Mouse (Mus musculus) heart, adult 11 months (tissue): ENCODE results near the gene Faap20.
"Not testable (repeated sequence)": the region's sequence is repeated elsewhere in the genome, so short reads cannot be mapped to it uniquely, and the experiment has no call there.

ENCODE experiments used
- DNase-seq: peaks from one replicate; pipeline ENCODE4 v3.0.0; 2022

Faap20 gene

GRCm38 (mm10) chr4:155221106-155221505 lies 28.5 kb upstream of the Faap20 start:
- peak; percentile 91 for DNase-seq

DNA sequence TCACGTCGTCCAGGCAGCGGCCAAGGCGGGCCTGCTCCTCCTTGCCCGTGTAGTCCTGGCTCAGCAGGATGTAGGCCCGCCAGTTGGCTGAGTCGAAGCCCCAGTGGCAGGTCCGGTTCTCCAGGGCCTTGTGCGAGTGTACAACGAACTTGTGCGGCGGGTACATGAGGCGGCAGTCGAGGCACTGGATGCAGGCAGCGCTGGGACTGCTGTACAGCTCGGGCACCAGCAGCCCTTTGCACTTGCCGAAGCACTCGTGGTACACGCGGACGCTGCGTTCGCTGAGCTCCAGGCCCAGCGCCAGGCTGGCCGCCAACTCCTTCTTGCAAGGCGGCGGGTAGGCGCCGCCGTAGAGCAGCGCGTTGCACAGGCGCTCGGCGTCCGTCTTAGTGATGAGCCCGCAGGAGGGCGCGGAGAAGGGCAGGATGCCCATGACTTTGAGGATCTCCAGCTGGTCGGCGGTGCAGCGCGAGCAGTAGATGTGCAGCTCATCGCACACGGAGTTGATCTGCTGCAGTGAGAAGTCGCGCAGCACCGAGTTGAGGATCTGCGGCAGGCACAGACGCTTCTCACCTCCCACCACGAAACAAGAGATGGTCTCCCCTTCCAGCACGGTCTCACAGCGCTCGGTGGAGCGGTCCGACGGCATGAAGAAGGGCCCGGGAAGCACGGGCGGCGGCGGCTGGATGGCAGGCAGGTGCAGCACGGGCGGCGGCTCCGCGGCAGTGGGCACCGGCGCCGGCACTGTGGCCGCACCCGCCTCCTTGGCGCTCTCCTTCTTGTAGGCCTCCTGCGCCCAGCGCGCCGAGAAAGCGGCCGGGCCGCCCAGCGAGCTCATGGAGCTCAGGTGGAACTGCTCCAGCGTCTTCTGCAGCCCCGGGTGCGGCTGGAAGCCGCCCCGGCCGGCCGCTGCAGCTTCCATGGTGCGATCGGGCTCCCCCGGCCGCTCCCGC lies 27.7 kb upstream of the Faap20 start:
- DNase-seq, result peak; percentile 97

GRCm38 (mm10) chr4:155222552-155222840 lies 27.1 kb upstream of the Faap20 start, which contains the start of gene Ski:
TSS of gene Ski (minus strand) at chr4:155222592.
- no peak for DNase-seq

DNA sequence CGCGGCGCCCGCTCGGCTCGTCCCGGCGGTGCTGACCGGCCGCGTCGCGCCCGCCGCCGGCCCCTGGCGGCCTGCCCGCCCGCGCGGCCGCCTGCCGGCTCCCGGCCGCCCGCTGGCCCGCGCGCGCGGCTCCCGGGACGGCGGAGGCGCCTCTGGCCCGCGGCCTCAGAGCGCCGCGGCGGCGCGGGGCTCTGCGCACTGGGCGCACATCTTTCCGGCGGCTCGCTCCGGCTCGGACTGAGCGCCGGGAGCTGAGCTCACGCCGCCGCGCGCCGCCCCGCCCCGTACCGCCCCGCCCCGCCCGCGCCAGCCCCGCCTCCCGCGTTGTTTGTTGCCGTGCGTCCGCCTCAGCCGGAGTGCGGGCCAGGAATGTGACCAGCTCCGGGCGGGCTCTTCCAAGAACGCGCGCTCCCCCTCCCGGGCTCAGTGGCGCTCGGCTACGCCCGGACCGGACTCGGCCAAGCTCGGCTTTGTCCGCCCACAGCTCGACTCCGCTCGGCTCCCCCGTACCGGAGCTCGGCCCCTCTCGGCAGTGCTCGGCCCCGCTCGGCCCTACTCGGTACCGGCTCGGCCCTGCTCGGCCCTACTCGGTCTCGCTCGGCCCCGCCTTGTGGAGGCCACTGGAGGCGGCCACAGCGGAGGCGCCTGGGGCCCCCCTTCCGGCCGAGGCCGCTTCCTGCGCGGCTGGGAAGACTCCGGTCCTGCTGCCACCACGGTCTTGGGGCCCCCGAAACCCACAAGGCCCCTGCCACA lies 26.6 kb upstream of the Faap20 start:
- peak; percentile 100 for DNase-seq

DNA sequence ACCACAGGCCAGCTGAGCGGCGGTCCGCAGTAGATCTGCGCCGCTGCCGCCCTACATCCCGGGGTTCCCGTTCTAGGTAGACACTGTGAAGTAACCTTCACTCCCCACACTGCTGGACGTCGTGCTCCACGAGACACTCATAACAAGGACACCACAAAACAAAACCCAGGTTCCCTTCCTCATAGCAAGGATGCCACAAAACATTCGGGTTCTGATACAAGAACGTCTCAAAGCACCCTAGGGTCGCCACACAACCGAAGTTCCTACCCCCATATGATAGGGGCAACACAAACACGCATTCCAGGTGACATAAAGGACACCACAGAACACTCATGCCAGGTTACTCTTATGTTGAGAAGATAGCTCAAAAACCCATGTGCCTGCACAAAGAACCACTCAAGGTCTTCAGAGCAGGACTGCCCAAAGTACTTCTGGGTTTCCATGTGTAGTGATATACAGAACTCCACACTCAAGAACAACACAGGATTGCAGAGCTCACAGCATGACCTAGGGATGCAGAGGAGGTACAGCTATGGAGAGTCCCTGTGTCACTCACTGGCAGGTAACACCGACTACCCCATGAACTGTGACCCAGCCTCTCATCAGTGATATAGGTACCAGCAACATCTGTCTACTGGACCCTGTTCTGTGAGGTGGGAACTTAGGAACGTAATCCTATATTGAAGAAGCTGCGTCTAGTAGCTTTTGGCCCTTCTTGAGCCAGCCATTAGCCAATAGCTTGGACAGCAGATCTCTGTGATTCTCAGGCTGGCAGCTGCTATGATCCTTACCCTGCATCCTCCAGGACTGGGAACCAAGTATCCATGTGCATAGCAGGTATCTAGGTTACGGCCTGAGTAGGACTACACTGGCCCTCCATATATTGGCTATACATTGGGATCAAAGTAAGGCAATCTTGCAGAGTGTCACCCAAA lies 25.7 kb upstream of the Faap20 start:
- DNase-seq, result peak; percentile 94

DNA sequence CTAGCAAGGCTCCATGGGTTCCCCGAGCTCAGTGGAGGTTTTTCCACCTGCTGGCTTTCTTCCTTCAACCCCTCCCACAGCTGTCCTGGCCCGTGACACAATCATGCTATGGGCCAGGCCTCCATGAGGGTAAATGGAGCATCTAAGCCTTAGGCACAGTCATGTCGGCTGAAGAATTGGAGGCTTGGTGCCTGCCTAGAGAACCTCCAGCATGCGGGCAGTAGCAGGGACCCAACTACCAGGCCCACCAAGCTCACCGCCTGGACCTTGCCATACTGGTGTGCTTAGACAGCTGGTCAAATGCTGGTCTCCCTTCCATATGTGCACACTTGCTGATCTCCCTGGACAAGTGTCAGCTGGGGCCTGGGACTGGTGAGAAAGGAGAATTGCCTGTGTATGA lies 23.7 kb upstream of the Faap20 start:
- peak; percentile 92 for DNase-seq

DNA sequence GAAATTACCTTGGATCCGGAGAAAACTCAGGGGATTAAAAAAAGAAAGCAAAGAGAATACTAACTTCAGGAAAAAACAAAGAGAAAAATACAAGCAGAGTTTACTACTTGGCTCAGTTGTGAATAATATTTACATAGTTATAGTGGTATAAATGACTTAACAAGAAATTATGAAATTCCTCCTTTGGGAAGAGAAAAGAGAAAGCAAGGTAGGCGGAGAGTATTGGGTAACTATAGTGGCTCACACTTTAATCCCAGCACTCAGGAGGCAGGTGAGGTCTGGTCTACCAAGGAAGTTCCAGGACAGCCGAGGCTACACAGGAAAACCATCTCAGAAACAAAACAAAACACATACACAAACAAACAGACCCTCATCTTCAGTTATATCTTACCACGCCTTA lies 21.6 kb upstream of the Faap20 start:
- no peak for DNase-seq

GRCm38 (mm10) chr4:155228461-155228860 lies 21.1 kb upstream of the Faap20 start:
- no peak for DNase-seq

DNA sequence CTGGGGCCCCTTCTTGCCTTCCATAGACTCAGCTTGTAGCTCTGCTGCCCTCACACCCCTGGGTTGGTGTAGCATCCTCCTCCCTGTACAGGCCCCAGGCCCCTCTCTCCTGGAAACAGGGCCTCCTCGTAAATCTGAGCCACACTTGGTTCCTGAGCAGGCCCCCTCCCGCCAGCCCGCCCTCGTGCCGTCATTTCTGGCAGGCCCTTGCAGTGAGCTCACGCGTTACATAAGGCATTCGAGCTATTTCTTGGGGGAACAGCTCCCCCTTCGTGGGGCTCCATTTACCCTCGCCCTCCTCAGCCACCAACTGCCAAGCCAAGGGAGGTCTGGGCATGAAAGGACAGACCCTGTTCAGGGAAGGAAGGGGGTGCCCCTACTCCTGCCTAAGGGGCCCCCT lies 15.7 kb upstream of the Faap20 start:
- DNase-seq, result peak; percentile 99

DNA sequence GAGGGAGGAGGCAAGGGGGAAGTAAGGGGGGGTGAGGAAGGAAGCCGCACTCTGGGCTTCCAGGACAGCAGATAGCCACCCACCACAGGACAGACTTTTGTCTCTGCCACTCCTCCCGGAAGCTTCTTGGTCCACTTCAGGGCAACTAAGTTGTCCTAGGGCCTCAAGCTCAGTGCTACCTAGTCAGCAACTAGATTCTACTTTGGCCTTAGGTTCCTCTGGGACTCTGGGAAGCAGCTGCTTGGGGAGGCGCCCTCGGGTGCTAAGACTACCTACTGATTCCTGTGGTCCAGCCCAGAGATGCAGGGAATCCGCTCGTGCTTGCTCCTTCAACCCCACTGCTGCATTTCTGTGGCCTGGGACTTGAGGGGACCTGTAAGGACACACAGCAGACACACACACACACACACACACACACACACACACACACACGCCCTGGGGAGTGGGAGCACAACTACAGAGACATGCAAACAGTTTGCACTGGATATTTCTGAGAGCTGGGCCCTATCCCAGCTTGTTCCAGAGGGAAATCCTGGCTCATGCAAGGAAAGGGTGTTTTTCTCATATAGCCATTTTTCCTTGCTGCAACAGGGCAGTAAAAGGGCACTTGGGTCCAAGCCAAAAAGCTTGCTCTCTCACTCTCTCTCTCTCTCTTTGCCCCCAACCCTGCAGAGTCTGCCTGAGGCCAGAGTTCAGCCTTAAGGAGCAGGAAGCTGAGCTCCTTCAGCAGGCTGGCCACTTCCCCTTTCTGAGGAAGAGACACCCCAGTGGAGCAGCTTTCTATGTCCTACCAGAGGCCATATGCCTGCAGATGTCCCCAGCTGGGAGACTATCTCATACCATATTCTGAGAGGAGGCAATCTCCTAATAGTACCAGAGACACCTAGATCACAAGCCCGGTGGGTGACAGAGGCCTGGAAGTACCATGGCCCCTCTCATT lies 15.0 kb upstream of the Faap20 start:
- DNase-seq, result no peak

- DNase-seq, result peak; percentile 100
Measured at GRCm38 (mm10) chr4:155235311-155236119, 14.1 kb upstream of the Faap20 start.

- DNase-seq, result peak; percentile 93
Measured at GRCm38 (mm10) chr4:155236737-155237385, 12.7 kb upstream of the Faap20 start.

DNA sequence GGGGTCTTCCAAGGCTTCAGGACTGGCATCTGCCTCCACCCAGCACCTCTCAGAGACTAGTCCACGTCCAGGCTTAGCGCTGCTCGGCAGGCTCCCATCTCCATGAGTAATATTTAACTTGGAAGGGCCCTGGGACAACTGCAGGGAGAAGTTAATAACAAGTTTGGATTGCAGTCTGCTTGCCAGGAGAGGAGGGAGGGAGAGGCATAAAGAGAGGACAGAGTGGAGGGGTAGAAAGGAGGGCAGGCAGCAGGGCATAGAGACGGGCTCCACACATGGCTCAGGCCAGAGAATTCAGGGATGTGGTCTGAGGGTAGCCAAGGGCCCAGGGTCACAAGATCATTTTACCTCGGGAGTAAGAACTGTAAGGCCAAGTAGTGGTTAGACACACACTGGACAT lies 11.3 kb upstream of the Faap20 start:
- DNase-seq, result peak; percentile 97

DNA sequence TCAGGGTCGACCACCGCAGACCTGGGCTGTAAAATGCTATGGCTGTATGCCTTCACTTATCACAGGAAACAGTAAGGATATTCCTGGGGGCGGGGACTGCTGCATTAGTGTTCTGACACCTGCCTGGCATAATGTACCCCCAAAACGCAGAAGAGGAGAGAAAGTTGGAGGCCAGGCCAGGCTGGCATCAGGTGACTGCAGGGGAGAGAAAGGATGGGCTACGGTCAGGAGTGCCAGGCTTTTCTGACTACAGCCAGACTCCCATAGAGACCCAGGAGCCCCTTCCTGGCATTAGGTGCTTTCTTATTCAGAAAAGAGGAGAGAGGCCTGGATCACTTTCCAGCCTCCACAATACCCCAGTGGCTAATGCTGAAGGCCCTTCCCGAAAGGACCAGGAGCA lies 10.1 kb upstream of the Faap20 start:
- DNase-seq, result peak; percentile 90

- peak; percentile 92 for DNase-seq
Measured at GRCm38 (mm10) chr4:155241789-155242188, 7.8 kb upstream of the Faap20 start.

DNA sequence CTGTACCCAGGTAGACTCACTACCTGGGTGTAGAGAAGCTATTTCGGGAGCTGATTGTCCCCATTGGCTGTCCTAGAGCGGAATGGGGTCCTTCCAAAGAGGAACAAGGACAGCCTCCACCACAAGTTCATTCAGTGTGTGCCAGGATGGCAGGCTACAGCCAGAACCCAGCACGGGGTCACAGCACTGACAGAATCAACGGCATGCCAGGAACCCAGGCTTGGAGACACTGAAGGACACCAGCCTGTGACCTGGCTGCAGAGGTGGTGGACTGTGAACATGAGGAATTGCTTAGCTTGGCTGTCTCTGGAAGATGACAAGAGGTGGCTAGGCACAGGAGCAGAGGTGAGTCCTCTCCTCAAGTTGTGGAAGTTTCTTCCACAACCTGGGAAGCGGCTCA lies 7.3 kb upstream of the Faap20 start:
- peak; percentile 95 for DNase-seq

GRCm38 (mm10) chr4:155243233-155243632 lies 6.4 kb upstream of the Faap20 start:
- DNase-seq, result no peak

- no peak for DNase-seq
Measured at GRCm38 (mm10) chr4:155245770-155246492, 3.7 kb upstream of the Faap20 start.

DNA sequence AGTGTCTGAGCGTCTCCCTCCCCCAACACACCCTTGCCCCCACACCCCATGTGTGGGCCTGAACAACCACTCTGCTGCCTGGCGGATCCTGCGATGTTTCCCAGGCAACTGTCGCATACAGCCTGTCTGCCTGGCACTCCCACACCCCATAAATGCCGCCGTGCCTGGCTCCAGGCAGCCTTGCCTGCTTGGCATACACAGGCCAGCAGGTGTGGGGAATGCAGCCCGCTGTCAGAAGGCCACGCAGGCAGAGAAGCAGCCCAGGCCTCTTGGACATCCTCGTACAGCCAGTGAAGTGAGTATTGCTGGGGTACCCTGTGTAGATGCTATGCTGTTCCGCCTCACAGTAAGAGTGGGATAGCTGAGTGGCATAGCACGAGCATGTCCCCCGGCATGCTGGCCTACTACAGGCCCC lies 2.9 kb upstream of the Faap20 start:
- peak; percentile 93 for DNase-seq

DNA sequence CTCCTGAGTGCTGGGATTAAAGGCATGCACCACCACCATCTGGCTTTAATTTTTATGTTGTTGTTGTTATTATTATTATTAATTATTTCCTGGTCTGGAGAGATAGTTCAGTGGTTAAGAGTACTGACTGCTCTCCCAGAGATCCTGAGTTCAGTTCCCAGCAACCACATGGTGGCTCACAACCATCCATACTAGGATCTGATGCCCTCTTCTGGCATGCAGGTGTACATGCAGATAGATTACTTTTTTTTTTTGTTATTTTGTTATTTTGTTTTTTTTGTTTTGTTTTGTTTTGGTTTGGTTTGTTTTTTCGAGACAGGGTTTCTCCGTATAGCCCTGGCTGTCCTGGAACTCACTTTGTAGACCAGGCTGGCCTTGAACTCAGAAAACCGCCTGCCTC lies 1.5 kb upstream of the Faap20 start:
- DNase-seq, result not testable (repeated sequence)
